Mouse (Mus musculus) thymus, postnatal 10 days (tissue): Measurements from ENCODE around the gene Fbxo36.

Experiments used
- DNase-seq, 2 experiments: peaks; one replicate each; pipeline ENCODE4 v3.0.0; 2021; ENCODE audit warnings: low spot score in 2 of 2

Gene Fbxo36

GRCm38 (mm10) chr1:84839309-84840017, at the start of gene Fbxo36:
Fbxo36 (plus strand) TSS chr1:84839841.
- DNase-seq, result peak; percentile 87 to 90

GRCm38 (mm10) chr1:84791393-84791792, 48.2 kb upstream of the Fbxo36 start:
- DNase-seq, result no peak

- no peak for DNase-seq
Measured at GRCm38 (mm10) chr1:84795335-84795734, 44.3 kb upstream of the Fbxo36 start.

GRCm38 (mm10) chr1:84799166-84799565, 40.5 kb upstream of the Fbxo36 start:
- no peak for DNase-seq

- no peak for DNase-seq
Measured at GRCm38 (mm10) chr1:84803788-84804187, 35.9 kb upstream of the Fbxo36 start.

GRCm38 (mm10) chr1:84817596-84817995, 22.0 kb upstream of the Fbxo36 start:
- no peak for DNase-seq

GRCm38 (mm10) chr1:84825091-84825490, 14.6 kb upstream of the Fbxo36 start:
- no peak for DNase-seq

GRCm38 (mm10) chr1:84837523-84838145, 2.0 kb upstream of the Fbxo36 start:
- DNase-seq, result no peak

GRCm38 (mm10) chr1:84838156-84838555, 1.5 kb upstream of the Fbxo36 start:
- DNase-seq, result no peak

- peak; percentile 83 to 86 for DNase-seq
Measured at GRCm38 (mm10) chr1:84838621-84839151, 955 bp upstream of the Fbxo36 start.

- peak in 1 of 2 experiments; percentile 40 for DNase-seq
Measured at GRCm38 (mm10) chr1:84840018-84840664, 500 bp downstream of the Fbxo36 start, which contains the start of gene Trip12. Trip12 (minus strand) TSS chr1:84840516.

GRCm38 (mm10) chr1:84841061-84841460, 1.4 kb downstream of the Fbxo36 start:
- DNase-seq, result no peak

GRCm38 (mm10) chr1:84843366-84843765, 3.7 kb downstream of the Fbxo36 start:
- no peak for DNase-seq

- no peak for DNase-seq
Measured at GRCm38 (mm10) chr1:84847698-84848097, 8.1 kb downstream of the Fbxo36 start.

GRCm38 (mm10) chr1:84848335-84848734, 8.7 kb downstream of the Fbxo36 start:
- no peak for DNase-seq

- DNase-seq, result no peak
Measured at GRCm38 (mm10) chr1:84848801-84849455, 9.3 kb downstream of the Fbxo36 start.

GRCm38 (mm10) chr1:84849804-84850203, 10.2 kb downstream of the Fbxo36 start:
- DNase-seq, result no peak

GRCm38 (mm10) chr1:84850471-84850870, 10.8 kb downstream of the Fbxo36 start:
- DNase-seq, result no peak

- DNase-seq, result no peak
Measured at GRCm38 (mm10) chr1:84851512-84852235, 12.0 kb downstream of the Fbxo36 start.

GRCm38 (mm10) chr1:84853721-84854120, 14.1 kb downstream of the Fbxo36 start:
- DNase-seq, result no peak

GRCm38 (mm10) chr1:84854966-84855365, 15.3 kb downstream of the Fbxo36 start:
- DNase-seq, result no peak
